Mouse (Mus musculus) liver, adult 2 months (tissue): ENCODE results near the gene Myo1d.

ENCODE experiments used
- CTCF ChIP-seq: fragments of 200-500 bp; IDR thresholded peaks from 2 replicates; pipeline ENCODE4 v1.5.1; 2011; ENCODE audit warnings: low read depth, low read length, control low read depth
- POLR2A ChIP-seq: fragments of 200-500 bp; IDR thresholded peaks from 2 replicates; pipeline ENCODE4 v1.6.1; 2011; ENCODE audit warnings: low read length, control low read depth; ENCODE audit not compliant: insufficient read depth; ENCODE audit errors: extremely low read depth

DNA sequence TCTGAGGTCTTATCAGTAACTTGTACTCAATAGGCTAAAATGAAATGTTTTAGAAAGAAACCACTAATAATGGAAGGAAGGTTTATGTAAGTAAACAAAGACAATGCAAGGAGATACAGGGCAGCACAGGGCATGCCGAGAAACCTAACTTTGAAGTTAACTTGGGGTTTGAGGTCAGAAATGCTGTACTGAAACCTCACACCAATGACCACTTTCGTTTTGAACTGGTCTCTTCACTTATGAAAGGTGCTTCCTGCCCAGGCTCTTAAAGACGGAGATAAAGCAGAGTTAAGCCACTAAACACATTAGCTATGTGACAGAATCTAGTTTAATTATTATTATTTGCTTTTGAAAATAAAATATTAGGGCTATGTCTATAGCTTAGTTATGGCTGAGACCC, 204.0 kb downstream of the Myo1d start:
- TF ChIP-seq CTCF (no peak), POLR2A (no peak)
